12 mouse cellular contexts compared by ENCODE assay signal in genomic region chr1:23188216-23188615, GRCm38 (mm10).
DNase-seq lines count a peak whose midpoint lies in the region; ATAC-seq and TF ChIP-seq lines count a peak whose summit lies in the region.
"Had no signal": no experiment of that assay in that cellular context is flagged by ENCODE, and none has a peak within 500 bp of the region (broad histone marks: within the 10 kb centered on the region; RNA-seq: fewer than 3 reads in every experiment).

No protein-coding gene starts in this region.

- no peak; the same call in 1 of the 2 replicates for TF ChIP-seq EP300 in lung, postnatal 0 days (IDR thresholded peaks at IDR 0.05)

- no peak for TF ChIP-seq CTCF in layer of hippocampus, adult 2 months (conservative IDR thresholded peaks at IDR 0.05)
- TF ChIP-seq CTCF in lung, postnatal 0 days (IDR thresholded peaks at IDR 0.05), result no peak

- no peak overlapping the region for H3K4me2 ChIP-seq in embryonic facial prominence, embryonic 14.5 days (ENCODE audit: low read depth, low read length)
- peak overlapping the region; percentile 57 for H3K4me2 ChIP-seq in heart, embryonic 16.5 days (ENCODE audit: low read depth, low read length)
- H3K4me2 ChIP-seq in lung, postnatal 0 days (replicated peaks; ENCODE audit: low read depth, low read length), result peak overlapping the region; percentile 6
- H3K4me2 ChIP-seq: limb, embryonic 12.5 days had no signal

- 0 out of 2 replicates have a peak overlapping the region, but pooled peaks have one; percentile 36 for H3K27ac ChIP-seq in layer of hippocampus, adult 2 months
- H3K27ac ChIP-seq in embryonic facial prominence, embryonic 14.5 days (replicated peaks; ENCODE audit: low read depth, low read length), result peak overlapping the region; percentile 65; the same call in 1 of the 2 replicates
- peak overlapping the region; percentile 96 for H3K27ac ChIP-seq in heart, embryonic 16.5 days (ENCODE audit: low read length)
- peak overlapping the region; percentile 78 for H3K27ac ChIP-seq in lung, postnatal 0 days (ENCODE audit: low read length)
- H3K27ac ChIP-seq: hindbrain, embryonic 10.5 days had no signal

- intact Hi-C loops in left cerebral cortex, postnatal 25 days (cut with DNase I), result no loop called here

- no peak overlapping the region for H3K4me3 ChIP-seq in layer of hippocampus, adult 2 months
- no peak overlapping the region for H3K4me3 ChIP-seq in embryonic facial prominence, embryonic 14.5 days (ENCODE audit: low read depth, low read length)
- H3K4me3 ChIP-seq in heart, embryonic 16.5 days (ENCODE audit: low read length), result no peak overlapping the region
- H3K4me3 ChIP-seq in lung, postnatal 0 days (ENCODE audit: low read depth, low read length), result no peak overlapping the region
- H3K4me3 ChIP-seq: embryonic facial prominence, embryonic 12.5 days; hindbrain, embryonic 10.5 days; limb, embryonic 12.5 days had no signal

- WGBS in embryonic facial prominence, embryonic 14.5 days, result 45% methylated on average over 5 of the region's 5 CpGs
- WGBS in heart, embryonic 16.5 days, result 19% methylated on average over 5 of the region's 5 CpGs
- 14% methylated on average over 5 of the region's 5 CpGs for WGBS in lung, postnatal 0 days

- no peak overlapping the region for H3K9ac ChIP-seq in embryonic facial prominence, embryonic 14.5 days (ENCODE audit: low read depth, low read length)
- peak overlapping the region; percentile 62; the same call in 1 of the 2 replicates for H3K9ac ChIP-seq in heart, embryonic 16.5 days (ENCODE audit: low read length)
- H3K9ac ChIP-seq in lung, postnatal 0 days (replicated peaks; ENCODE audit: low read depth), result no peak overlapping the region
- H3K9ac ChIP-seq: embryonic facial prominence, embryonic 12.5 days; limb, embryonic 12.5 days had no signal

- no peaks in the 10 kb centered on the region for H3K4me1 ChIP-seq in embryonic facial prominence, embryonic 14.5 days (ENCODE audit: control insufficient read depth, insufficient read depth, low read length)
- H3K4me1 ChIP-seq in heart, embryonic 16.5 days (ENCODE audit: control insufficient read depth, insufficient read depth, low read length), result peaks cover 6% of the 10 kb centered on the region
- peaks cover 5% of the 10 kb centered on the region; the same call in 1 of the 2 replicates for H3K4me1 ChIP-seq in lung, postnatal 0 days (ENCODE audit: insufficient read depth, low read depth, low read length)
- H3K4me1 ChIP-seq: embryonic facial prominence, embryonic 12.5 days; hindbrain, embryonic 10.5 days had no signal

- H3K9me3 ChIP-seq in embryonic facial prominence, embryonic 14.5 days (ENCODE audit: control insufficient read depth, low read length), result no peaks in the 10 kb centered on the region
- H3K9me3 ChIP-seq in heart, embryonic 16.5 days (replicated peaks; ENCODE audit: control insufficient read depth, low read length), result no peaks in the 10 kb centered on the region
- H3K9me3 ChIP-seq in lung, postnatal 0 days (ENCODE audit: low read length), result no peaks in the 10 kb centered on the region
- H3K9me3 ChIP-seq: embryonic facial prominence, embryonic 12.5 days; hindbrain, embryonic 10.5 days; limb, embryonic 12.5 days had no signal

- H3K27me3 ChIP-seq in embryonic facial prominence, embryonic 14.5 days (replicated peaks; ENCODE audit: control insufficient read depth, insufficient read depth, low read length), result no peaks in the 10 kb centered on the region
- no peaks in the 10 kb centered on the region for H3K27me3 ChIP-seq in heart, embryonic 16.5 days (ENCODE audit: control insufficient read depth, insufficient read depth, low read length)
- H3K27me3 ChIP-seq in lung, postnatal 0 days (replicated peaks; ENCODE audit: insufficient read depth, low read length), result no peaks in the 10 kb centered on the region
- H3K27me3 ChIP-seq: embryonic facial prominence, embryonic 12.5 days; limb, embryonic 12.5 days had no signal

- no peak for ATAC-seq in embryonic facial prominence, embryonic 14.5 days (ENCODE audit: low read depth)
- 0 out of 2 replicates have a peak, but pooled peaks have one; percentile 43 for ATAC-seq in heart, embryonic 16.5 days (replicated peaks; ENCODE audit: extremely low read depth, insufficient read depth, low FRiP score)
- no peak for ATAC-seq in lung, postnatal 0 days
- ATAC-seq in activated CD4-positive, CD25-positive, alpha-beta regulatory T cell, adult 4 months, result no peak

- no peaks in the 10 kb centered on the region for H3K36me3 ChIP-seq in embryonic facial prominence, embryonic 14.5 days (ENCODE audit: control insufficient read depth, insufficient read depth, low read length)
- H3K36me3 ChIP-seq in heart, embryonic 16.5 days (ENCODE audit: control insufficient read depth, insufficient read depth), result no peaks in the 10 kb centered on the region
- H3K36me3 ChIP-seq in lung, postnatal 0 days (ENCODE audit: insufficient read depth, low read length), result no peaks in the 10 kb centered on the region
- H3K36me3 ChIP-seq: embryonic facial prominence, embryonic 12.5 days; hindbrain, embryonic 10.5 days; limb, embryonic 12.5 days had no signal

- no peak for DNase-seq in layer of hippocampus, adult 2 months (ENCODE audit: low spot score in 2 of 2)
- DNase-seq in layer of hippocampus, postnatal 14 days (ENCODE audit: low spot score in 2 of 2), result no peak
- no peak for DNase-seq in embryonic facial prominence, embryonic 14.5 days (ENCODE audit: low spot score)
- DNase-seq in lung, postnatal 0 days (ENCODE audit: low spot score), result peak; percentile 48
- DNase-seq in adrenal gland, adult 18-20 months (ENCODE audit: low spot score in 2 of 2), result no peak
- no peak for DNase-seq in left cerebral cortex, postnatal 25 days (ENCODE audit: low spot score in 2 of 2)
- DNase-seq: thymus, postnatal 36 days had no signal

Comparison
In these comparisons a context has a peak if more than half of its experiments do, and no peak if none do; other contexts are left out.
1. H3K27ac ChIP-seq: peak in every context shown above with its lines; median percentile 96 in heart, embryonic 16.5 days; 78 in lung, postnatal 0 days; 65 in embryonic facial prominence, embryonic 14.5 days; 36 in layer of hippocampus, adult 2 months.